Mouse (Mus musculus) fibroblast of lung, adult 2 months (primary cell): ENCODE results near the gene Ntf3.

Experiments
- DNase-seq: peaks from one replicate; pipeline ENCODE4 v3.0.0-alpha.2; 2011; ENCODE audit warnings: low read depth

Ntf3 gene

DNA sequence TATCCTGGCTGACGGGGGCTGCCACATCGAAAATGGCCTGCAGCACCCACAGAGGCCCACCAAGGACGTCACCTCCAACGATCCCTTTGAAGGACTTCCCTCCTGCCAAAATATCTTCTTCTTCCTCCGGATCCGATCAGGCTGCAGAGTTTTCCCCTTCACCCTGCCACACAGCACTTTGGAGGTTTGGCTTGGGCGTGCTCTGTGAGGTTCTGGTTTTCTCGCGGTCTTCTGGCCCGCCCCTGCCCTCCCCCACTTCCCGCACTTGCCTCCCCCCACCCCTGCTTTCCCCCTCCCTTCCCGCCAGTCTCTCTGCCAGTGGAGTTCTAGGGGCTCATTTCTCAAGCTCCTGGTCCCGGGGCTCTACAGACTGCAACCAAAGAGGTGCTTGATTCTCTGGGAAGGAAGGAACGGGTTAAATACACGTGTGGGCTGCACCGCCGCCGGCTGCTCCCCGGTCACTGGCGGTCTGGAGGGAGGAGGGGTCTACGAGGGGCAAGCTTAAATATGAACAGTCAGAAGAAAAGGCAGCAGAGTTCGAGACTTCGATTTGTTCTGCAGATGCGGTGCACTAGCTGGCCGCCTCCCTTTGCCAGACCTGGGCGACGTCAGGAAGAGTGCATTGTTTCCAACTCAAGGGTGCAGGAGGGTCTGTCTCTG, at the start of gene Ntf3:
Gene Ntf3 (minus strand): TSS at position 363 of the 660 bp plus-strand sequence.
- DNase-seq = no peak

DNA sequence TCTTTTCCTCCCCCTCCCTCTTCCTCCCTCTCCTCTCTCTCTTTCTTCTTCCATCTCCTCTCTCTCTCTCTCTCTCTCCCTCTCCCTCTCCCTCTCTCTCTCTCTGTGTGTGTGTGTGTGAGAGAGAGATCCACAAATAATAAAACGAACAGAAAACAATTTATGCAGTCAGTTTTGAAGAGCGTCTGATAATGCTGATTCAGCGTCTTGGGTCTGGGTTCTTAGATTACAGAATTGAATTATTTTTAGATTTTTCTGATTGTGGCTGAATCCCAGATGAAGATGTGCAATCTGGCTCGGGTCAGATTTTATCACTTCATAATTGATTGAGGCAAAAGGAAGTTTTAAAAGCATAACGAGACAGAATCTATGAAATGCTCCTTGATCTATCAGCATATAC, 46.6 kb upstream of the Ntf3 start:
- DNase-seq = no peak

DNA sequence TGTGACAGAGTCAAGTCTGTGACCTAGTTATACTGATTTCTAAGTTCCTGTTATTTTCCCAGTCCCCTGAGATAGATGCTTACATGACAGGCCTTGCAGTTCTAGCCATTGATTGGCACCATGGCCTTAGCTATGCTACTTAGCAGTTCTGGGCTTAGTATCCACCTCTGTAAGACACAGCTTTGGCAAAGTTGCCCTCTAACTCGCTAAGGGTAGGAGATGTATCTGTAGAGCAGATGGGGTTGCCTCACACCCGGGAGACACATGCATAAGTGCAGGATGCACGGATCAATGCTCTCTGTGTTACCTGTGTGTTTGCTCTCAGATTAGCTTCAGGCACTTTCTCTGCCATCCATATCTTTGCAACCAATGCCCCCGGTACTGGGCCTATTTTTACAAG, 36.7 kb upstream of the Ntf3 start:
- DNase-seq = no peak

DNA sequence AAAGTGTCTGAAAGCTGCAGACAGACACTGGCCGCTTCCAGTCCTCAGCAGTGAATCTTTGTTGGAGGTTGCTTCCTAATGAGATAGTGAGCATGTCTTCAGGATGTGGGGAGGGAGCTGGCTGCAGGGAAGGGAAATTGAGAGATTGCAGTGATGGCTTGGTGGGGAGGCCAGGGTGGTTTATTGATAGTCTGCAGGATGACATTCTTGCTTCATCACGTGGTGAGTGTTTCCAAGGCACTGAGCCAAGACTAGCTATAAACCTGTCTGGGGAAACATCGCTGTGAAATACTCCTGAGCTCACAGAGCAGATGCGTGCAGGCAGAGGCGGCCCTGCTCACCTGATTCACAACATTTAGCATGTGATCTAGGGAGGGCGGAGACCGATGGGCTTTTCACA, 36.2 kb upstream of the Ntf3 start:
- no peak for DNase-seq

DNA sequence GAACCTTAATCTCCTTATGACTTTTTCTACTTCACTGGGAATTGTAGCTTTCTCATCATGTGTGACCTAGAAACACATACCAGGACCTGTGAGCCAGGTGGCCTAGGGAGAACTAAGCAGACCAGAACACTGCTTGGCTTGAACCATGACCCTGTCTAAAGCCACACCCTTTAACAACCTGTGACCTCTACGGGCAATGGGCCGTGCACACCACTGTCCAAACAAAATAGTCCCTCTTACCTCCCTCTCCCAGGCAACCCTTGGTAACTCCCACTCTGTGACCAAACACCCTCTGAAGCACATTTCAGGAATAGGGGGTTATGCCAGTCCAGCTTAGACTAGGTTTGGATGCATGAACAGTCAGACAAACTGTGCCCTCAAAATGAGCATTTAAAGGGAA, 35.0 kb upstream of the Ntf3 start:
- no peak for DNase-seq

DNA sequence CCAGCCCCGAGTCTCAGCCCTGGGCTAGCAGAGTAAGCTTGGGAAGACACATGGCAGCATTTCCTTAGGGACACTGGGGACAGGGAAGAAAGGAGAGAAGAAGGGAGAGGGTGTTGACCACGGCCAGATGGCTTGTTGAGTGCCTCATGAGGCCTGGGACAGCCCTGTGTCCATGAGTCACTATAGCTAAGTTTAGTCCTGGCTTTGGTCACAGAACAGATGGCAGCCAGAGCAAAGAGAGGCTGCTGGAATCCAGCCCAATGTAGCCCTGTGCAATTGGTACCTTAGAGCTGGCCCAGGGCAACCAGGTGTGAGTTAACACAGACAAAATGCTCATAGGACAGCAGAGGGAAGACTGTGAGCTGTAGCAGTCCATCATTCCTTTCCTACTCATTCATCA, 33.2 kb upstream of the Ntf3 start:
- DNase-seq = no peak

DNA sequence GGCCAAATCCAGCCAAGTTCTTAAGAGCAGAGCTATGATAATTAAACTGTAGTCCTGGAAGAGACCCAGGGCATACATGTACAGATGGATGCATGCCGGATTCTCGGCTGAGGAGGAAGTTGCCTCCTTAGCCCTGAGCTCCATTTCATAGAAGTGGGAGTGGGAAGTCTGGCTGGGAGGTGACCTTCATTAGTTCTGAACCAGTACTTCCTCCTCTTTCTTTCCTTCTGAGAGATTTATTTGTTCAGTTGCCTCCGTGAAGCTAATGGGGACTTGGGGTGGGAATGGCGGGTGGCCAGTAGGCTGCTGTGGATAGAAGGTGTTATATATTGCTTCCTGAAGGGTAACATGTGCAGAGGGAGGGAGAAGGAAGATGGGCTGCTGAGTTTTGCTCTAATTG, 28.1 kb upstream of the Ntf3 start:
- DNase-seq = no peak

DNA sequence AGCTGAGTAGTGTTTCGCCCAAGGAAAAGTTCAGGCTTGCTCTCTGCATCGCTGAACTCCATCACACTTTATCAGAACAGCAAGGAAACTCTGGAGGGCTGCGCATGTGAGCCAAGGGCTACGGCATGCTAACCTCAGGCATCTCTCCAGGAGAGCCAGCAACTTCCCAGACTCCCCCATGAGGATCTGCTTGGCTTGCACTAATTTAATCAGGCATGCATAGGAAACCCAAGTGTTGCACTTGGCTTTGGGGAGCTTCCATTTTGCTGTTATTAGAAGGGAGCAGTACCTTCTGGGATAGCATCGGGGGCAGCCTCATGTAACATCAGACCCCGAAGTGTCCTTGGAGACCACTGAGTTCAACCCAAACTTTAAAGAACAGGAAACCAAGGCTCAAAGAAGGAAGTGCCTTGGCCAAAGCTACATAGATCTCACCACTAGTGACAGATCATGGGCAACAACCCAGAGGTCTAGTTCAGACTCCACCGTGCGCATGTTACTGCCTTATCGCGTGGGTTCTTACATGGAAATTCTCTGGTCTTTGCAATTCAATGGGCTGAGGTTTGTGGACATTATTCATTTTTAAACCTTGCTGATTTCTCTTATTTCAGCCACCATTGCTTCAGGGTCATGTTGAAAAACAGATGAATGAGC, 23.6 kb upstream of the Ntf3 start:
- no peak for DNase-seq

DNA sequence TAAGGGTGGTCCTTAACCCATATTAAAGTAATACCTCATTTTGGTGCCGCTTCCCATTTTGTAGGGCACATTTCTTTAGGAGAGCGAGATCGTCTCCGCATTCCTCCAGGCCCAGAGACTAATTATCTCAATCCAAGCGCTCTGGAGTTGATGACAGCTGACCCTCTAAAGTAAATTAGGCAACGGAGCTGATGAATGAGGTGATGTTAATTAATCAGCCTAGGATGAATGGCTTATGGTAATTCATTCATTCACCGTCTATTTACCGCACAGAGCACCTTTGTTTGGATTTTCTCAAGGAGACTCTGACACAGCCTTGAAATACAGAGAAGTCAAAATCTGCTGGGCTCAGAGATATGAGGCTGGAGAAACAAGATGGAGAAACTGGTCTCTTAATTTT, 20.7 kb upstream of the Ntf3 start:
- DNase-seq = no peak

DNA sequence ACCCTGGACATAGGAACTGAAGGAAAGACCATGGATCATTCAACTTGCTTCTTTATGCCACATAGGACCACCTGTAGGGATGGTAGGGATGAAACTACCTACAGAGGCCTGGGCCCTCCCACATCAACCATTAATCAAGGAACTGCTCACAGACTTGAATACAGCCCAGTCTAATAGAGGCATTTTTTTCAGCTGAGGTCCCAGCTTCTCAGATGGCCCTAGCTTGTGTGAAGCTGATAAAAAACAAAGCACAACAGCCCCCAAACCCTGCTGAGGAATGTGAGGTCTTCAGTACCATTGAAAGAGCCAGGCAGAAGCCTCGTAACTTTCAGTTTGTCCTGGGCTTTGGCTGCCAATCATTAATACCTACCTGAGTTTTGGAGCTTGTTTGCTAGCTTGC, 19.4 kb upstream of the Ntf3 start:
- DNase-seq = no peak

DNA sequence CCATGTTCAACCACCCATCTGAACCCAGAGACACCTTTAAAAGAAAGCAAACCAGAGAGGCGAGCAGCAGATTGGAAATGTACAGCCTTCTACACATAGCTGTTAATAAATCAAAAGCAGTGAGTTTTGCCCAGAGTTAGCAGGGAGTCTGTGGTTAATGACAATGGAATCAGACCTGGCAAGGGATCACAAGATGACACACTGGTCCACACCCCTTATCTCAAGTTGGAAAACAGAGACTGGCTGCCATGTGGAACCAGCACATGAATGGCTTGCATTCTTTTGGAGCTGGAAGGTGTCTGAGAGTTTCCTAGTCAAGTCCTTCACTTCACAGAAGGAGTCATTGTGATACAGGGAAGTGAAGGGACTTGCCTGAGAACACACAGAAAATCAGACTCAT, 5.4 kb upstream of the Ntf3 start:
- no peak for DNase-seq

DNA sequence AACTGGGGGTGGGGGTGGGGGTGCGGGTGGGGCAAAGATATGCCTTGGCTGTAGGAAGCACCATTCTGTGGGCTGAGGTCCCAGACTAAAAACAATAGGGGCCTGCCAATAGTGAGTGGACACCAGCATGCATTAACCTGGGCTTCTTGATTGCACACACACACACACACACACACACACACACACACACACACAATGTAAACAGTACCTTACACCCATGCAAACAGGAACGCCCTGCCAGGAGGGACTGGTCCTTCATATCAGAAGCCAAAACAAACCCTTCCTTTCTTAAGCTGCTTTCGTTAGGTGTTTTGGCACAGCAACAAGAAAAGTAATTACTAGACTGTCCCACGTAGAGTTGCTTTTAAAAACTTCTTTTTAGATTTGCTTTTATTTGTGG, 4.1 kb upstream of the Ntf3 start:
- DNase-seq = no peak

DNA sequence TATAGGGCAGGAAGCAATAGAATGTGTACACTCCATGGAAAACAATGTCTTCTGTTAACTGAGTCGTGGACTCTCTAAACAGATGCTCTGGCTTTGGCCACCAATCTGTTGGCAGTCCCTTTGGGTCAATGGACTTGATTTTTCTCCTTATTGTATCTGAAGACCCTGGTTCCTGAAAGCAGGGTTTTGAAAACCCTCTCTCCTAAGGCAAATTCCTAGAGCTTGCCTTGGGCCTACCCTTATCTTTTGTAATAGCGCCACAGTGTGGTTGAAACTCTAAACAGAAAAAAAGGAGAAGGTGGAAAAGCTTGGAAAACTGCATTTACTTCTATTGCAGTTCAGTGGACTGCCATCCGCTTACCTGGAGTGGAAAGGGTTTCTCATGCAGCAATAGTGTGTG, 1.0 kb upstream of the Ntf3 start:
- no peak for DNase-seq

DNA sequence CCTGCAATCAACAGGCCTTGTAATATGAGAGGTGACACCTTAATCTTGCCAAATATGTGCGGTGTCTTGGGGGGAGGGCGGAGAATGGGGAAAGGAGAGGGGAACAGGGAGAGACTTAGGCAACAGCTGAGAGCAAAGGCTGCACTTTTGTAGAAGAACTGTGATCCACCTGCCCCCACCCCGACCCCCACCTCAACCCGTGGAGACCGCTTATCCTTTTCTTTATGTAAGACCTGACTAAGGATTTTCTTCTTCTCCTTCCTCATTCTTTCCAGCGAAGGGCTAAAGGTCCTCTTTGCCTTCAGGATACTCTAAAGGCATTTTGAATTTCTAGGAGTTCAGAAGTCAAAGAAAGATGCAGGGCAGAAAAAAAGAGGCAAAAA, 489 bp upstream of the Ntf3 start:
- no peak for DNase-seq

DNA sequence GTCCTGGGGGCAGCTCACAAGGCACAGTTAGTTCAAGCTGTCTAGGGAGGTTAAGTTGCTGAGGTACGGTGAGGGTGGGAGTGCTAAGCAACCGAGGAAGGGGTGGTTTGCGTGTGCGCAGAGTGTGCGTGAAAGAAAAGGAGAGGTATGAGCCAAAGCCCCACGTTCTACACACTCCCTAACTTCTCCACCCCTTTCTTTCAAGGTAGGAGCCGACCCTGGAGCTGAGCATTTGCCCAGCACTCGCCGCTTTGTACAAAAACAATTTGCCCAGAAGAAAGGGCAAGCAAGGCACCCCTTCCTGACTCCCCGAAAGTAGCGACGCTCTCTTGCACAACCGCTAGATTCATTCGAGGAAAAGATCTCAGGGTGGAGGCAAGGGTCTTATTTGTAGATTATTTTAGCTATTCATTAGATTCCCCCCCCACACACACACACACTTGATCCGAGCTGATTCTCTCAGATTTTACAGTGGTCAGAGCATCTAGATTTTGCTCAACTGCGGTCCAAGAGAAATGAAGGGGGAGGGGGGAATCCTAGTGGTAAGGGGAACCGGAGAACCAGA, 1.0 kb downstream of the Ntf3 start:
- no peak for DNase-seq

DNA sequence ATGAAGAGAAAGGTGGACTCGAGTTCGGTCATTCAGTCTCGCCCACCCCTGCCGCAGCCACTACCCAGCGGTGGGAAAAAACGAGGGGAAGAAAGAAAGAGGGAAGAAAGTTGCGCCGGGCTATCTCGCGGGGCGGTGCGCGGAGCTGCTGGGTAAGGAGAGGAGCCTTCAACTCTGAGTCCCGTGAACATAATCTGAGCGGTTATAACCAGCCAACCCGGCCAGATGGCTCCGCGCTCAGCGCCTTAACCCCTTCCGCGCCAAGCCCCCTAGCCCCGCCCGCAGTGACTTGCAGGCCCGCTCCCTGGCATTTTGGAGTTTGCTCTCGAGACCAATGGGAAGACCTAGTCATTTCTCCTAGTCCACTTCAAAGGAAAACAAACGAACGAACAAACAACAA, 1.9 kb downstream of the Ntf3 start:
- no peak for DNase-seq

DNA sequence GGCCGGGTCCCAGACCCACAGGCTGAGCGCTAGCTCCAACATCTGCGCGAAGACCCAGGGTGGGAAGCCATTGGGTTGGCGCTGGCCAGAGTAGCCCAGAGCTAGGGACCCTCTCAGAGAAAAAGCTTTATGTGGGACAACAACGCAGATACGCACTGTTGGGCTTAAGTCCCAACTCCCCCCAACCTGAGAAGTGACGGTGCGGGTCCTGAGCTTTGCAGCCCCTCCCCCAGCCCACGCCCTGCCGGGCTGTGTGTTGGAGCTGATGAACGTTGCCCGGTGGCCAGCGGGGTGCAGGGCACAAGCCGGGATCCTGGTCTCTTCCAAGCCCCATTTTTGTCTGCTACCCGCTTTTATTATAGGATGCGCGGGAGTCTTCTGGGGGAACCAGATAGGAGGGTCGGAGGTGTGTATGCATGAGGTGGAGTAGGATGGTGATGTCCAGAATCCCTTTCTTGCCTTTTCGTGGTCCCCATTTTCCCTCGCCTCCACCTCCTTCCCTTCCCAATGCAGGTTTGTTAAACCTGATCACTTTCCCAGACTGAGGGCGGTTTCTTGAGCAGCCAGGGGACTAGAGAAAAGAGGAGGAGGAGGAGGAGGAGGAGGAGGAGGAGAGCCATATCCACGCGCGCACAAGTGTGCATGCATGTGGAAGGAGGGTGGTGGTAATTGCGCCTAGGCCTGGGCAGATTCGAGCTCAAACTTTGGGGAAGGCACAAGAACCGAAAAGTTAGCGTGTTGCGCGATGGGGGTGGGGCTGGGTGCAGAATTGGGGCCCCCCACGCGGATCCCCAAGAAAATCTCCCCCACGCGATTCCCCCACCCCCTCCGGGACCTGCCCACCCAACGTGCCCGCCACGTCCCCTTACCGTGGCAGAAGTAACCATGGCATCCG, 2.6 kb downstream of the Ntf3 start:
- DNase-seq = no peak

DNA sequence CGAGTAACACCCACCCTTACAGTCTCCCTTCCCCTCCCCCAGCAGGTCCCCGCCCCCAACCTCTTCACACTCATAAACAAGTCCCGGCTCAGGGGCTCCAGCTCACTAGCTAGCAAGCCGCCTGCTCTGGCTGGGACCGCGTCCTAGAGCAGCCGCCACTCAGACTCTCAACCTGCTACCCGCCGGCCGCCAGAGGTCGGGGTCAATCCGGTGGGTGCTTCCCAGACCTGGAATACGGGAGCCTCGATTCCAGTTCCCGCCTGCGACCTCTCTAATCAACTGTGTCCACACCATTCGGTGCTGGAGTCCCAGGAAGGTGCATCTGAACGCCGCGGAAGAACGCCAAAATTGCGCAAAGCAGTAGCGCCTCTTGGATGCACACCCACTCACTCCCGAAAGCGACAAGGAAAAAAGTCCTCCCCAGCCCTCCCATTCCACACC, 3.5 kb downstream of the Ntf3 start:
- DNase-seq = no peak

DNA sequence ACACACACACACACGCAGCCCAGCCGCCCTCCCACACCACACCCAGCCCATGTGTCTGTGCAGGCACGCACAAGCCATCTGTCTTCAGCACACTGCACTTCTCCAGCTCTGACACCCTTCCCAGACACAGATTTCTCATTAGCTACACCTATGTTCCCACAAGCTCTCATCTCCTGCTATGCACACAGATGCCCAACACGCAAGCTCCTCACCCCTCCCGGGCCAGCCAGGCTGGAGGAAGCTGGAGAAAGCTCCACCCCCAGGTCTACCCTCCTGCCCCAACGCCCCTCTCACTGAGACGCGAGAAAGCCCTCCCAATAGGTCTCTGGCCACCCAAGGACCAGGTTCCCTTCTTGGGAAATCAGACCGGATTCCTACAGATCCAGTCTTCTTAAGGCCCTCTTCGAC, 4.4 kb downstream of the Ntf3 start:
- no peak for DNase-seq

DNA sequence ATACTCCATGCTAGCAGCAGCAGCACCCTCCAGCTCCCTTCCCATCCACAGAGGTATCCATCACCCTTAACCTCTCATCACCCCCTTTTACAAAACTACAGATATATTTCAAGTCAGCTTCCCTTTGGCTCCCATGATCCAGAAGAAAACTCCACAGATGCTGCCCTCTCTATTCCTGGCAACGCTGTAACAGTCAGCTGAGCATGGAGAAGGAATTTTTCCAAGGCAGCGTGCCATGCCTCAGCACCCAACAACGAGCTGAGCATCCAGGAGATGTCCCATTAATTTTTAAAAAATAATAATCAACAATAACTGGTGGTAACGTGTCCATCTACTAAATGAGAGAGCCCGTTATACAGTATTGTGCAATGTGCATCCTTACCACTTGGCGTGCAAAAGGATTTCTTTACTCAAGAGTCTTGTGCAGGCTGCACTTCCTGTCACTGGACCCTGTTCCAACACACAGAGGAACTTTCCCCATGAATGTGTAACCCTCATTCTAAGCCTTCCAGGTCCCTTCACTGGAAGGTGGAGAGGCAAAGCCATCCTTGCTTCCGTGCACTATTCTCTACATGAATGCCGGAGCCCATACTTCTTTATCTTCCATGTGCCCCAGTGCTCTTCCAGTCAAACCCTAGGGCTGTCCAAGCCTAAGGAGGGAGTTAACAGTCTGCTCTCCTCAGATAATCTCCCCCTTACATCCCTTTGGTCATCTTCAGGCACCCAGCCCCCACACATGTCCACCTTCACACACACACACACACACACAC, 5.0 kb downstream of the Ntf3 start:
- DNase-seq = no peak

DNA sequence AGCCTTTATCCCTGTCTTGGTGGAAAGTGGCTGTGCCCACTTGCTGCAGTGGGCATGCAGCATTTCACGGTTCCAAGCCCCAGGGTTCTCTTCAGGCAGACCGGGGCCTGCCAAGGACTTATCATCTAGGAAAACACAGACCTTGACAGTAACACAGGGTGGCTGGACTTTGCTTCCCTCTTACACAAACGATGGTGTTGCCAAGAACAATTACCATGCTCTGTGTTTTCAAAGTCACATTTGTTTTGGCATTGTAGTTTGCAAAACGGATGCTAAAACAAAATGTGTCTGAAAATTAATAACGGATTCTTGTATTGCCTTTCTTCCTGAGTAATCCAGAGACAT, 6.7 kb downstream of the Ntf3 start:
- no peak for DNase-seq
